ENCODE assay signal across 9 mouse cellular contexts in the genomic region with DNA sequence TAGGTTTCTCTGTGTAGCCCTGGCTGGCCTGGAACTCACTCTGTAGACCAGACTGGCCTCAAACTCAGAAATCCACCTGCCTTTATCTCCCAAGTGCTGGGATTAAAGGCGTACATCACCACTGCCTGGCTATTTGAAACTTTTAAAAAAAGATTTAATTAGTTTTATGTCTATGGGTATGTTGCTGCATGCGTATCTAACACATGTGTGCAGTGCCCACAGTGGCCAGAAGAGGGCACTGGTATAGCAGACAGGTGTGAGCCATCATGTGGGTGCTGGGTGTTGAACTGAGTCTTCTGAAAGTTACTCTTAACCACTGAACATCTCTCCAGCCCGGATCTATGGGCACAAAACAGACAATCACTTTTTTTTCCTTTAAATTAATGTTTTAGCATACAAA. TPM values are rescaled to one million over a fixed set of nuclear protein-coding genes. Genes with fewer than 3 reads are reported as not detected.
DNase-seq lines count a peak whose midpoint lies in the region; ATAC-seq and TF ChIP-seq lines count a peak whose summit lies in the region.
"Had no signal": no experiment of that assay in that cellular context is flagged by ENCODE, and none has a peak within 500 bp of the region (broad histone marks: within the 10 kb centered on the region; RNA-seq: fewer than 3 reads in every experiment).

No protein-coding gene starts in this region.

- no peak for ATAC-seq in kidney, embryonic 15.5 days (replicated peaks; ENCODE audit: low FRiP score)
- ATAC-seq in forebrain, embryonic 15.5 days (replicated peaks), result no peak

- peak; percentile 33 for DNase-seq in kidney, adult 9 months
- DNase-seq in c-Kit-positive CD71-positive TER-119-negative erythroid progenitor cells, embryonic 14.5 days (ENCODE audit: low read depth), result peak; percentile 47
- peak; percentile 65 for DNase-seq in naive thymus-derived CD4-positive, alpha-beta T cell, adult 2 months (ENCODE audit: low read depth)
- DNase-seq in left cerebral cortex, adult 11 months (ENCODE audit: low spot score), result no peak
- no peak for DNase-seq in layer of hippocampus, adult 9-11 months

- H3K4me1 ChIP-seq in kidney, embryonic 15.5 days, result peaks cover 10% of the 10 kb centered on the region; the same call in 1 of the 2 replicates
- peaks cover 93% of the 10 kb centered on the region for H3K4me1 ChIP-seq in E14TG2a.4 (replicated peaks; ENCODE audit: low read depth, low read length)
- H3K4me1 ChIP-seq in forebrain, embryonic 15.5 days, result peaks cover 9% of the 10 kb centered on the region; the same call in 1 of the 2 replicates
- H3K4me1 ChIP-seq: embryonic facial prominence, embryonic 12.5 days had no signal

- no peaks in the 10 kb centered on the region for H3K36me3 ChIP-seq in kidney, embryonic 15.5 days
- peaks cover 9% of the 10 kb centered on the region; the same call in 1 of the 2 replicates for H3K36me3 ChIP-seq in E14TG2a.4 (ENCODE audit: insufficient read depth, low read length)
- no peaks in the 10 kb centered on the region for H3K36me3 ChIP-seq in forebrain, embryonic 15.5 days
- H3K36me3 ChIP-seq: embryonic facial prominence, embryonic 12.5 days had no signal

- no peak overlapping the region for H3K27ac ChIP-seq in kidney, embryonic 15.5 days
- no peak overlapping the region for H3K27ac ChIP-seq in forebrain, embryonic 15.5 days (replicated peaks)
- H3K27ac ChIP-seq: embryonic facial prominence, embryonic 12.5 days had no signal

- TF ChIP-seq CTCF in E14TG2a.4 (conservative IDR thresholded peaks at IDR 0.05; ENCODE audit: low read length), result peak; percentile 89

- H3K4me2 ChIP-seq in kidney, embryonic 15.5 days, result no peak overlapping the region
- no peak overlapping the region for H3K4me2 ChIP-seq in forebrain, embryonic 15.5 days (replicated peaks)
- H3K4me2 ChIP-seq: embryonic facial prominence, embryonic 12.5 days had no signal

- H3K4me3 ChIP-seq in kidney, embryonic 15.5 days (replicated peaks), result no peak overlapping the region
- no peak overlapping the region; the same call in 1 of the 2 replicates for H3K4me3 ChIP-seq in E14TG2a.4 (replicated peaks; ENCODE audit: low read length)
- H3K4me3 ChIP-seq in forebrain, embryonic 15.5 days, result no peak overlapping the region
- H3K4me3 ChIP-seq: embryonic facial prominence, embryonic 12.5 days had no signal

- no peak overlapping the region for H3K9ac ChIP-seq in kidney, embryonic 15.5 days
- no peak overlapping the region for H3K9ac ChIP-seq in forebrain, embryonic 15.5 days (replicated peaks)
- H3K9ac ChIP-seq: embryonic facial prominence, embryonic 12.5 days had no signal

- no peaks in the 10 kb centered on the region for H3K27me3 ChIP-seq in kidney, embryonic 15.5 days
- H3K27me3 ChIP-seq in E14TG2a.4 (ENCODE audit: insufficient read depth, low read length), result no peaks in the 10 kb centered on the region
- H3K27me3 ChIP-seq in forebrain, embryonic 15.5 days, result no peaks in the 10 kb centered on the region
- H3K27me3 ChIP-seq: embryonic facial prominence, embryonic 12.5 days had no signal

- WGBS in kidney, embryonic 15.5 days, result 96% methylated on average over 3 of the region's 3 CpGs
- WGBS in forebrain, embryonic 15.5 days, result 96% methylated on average over 3 of the region's 3 CpGs

- H3K9me3 ChIP-seq in kidney, embryonic 15.5 days (replicated peaks), result no peaks in the 10 kb centered on the region
- no peaks in the 10 kb centered on the region for H3K9me3 ChIP-seq in E14TG2a.4 (ENCODE audit: low read length)
- H3K9me3 ChIP-seq in forebrain, embryonic 15.5 days, result no peaks in the 10 kb centered on the region
- H3K9me3 ChIP-seq: embryonic facial prominence, embryonic 12.5 days had no signal

RNA-seq across cellular contexts. Expression of a gene that starts 7.5 kb away (rescaled TPM):
- polyA plus RNA-seq in kidney, embryonic 15.5 days (2015; fragmentation: Nextera tagmentation; extraction: Ambion mirVana), result 4.4 and 5.2 TPM in 2 replicates
- polyA plus RNA-seq in forebrain, embryonic 15.5 days (2015; fragmentation: Nextera tagmentation; extraction: Ambion mirVana), result 6.5 and 6.9 TPM in 2 replicates

RNA-seq across cellular contexts. Expression of a gene that starts 42.3 kb away (rescaled TPM):
- 0.42 and 0.72 TPM in 2 replicates for polyA plus RNA-seq in kidney, embryonic 15.5 days (2015; fragmentation: Nextera tagmentation; extraction: Ambion mirVana)
- 0.57 and 0.71 TPM in 2 replicates for polyA plus RNA-seq in forebrain, embryonic 15.5 days (2015; fragmentation: Nextera tagmentation; extraction: Ambion mirVana)

Comparison
In these comparisons a context has a peak if more than half of its experiments do, and no peak if none do; other contexts are left out.
1. DNase-seq: peak in kidney, adult 9 months (single experiment), c-Kit-positive CD71-positive TER-119-negative erythroid progenitor cells, embryonic 14.5 days (single experiment) and naive thymus-derived CD4-positive, alpha-beta T cell, adult 2 months (single experiment); none in left cerebral cortex, adult 11 months (single experiment) and layer of hippocampus, adult 9-11 months (single experiment).